Mouse (Mus musculus): Measurements from ENCODE around the gene Gm10663. TPM values are rescaled to one million over a fixed set of nuclear protein-coding genes. Genes with fewer than 3 reads are reported as not detected.

Gene Gm10663
- total and polyA plus RNA-seq, 2 experiments from 2014 or later: not detected

- Histone ChIP-seq H3K4me3 (ENCODE audit: low read depth, low read length) (no peak overlapping the region), H3K27ac (ENCODE audit: low read depth, low read length) (no peak overlapping the region), H3K27me3 (ENCODE audit: insufficient read depth, low read length) (no peaks in the 10 kb centered on the region), H3K36me3 (ENCODE audit: insufficient read depth) (no peaks in the 10 kb centered on the region), H3K9ac (no peak overlapping the region), H3K4me2 (ENCODE audit: low read depth) (no peak overlapping the region), H3K9me3 (ENCODE audit: low read length) (no peaks in the 10 kb centered on the region), H3K4me1 (ENCODE audit: insufficient read depth) (no peaks in the 10 kb centered on the region)
- 63% methylated on average over 2 of the region's 2 CpGs for WGBS
- ATAC-seq: no peak
- no peak for DNase-seq
- TF ChIP-seq CTCF (IDR thresholded peaks at IDR 0.05; ENCODE audit: low read depth): no peak
Observed at GRCm38 (mm10) chr8:65064071-65064470, 10.8 kb upstream of the Gm10663 start.

DNA sequence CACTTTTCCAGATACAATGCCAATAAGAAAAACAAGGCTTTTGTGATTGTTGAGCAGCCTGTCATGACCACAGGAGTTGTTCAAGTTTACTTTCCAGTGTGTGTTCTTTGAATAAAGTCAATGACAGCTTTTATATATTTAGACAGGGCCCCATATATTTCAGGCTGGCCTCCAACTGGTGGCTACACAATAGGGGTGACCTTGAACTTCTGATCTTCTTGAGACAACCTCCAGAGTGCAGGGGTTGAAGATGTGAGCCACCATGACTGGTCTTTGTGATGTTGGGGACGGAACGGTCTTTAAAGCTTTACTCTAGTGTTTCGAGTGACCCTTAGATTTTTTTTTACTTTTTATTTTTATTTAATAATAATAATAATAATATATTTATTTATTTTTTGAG lies 9.2 kb upstream of the Gm10663 start:
- no peaks in the 10 kb centered on the region for H3K9me3 ChIP-seq (ENCODE audit: low read length)
- no peaks in the 10 kb centered on the region for H3K27me3 ChIP-seq (ENCODE audit: insufficient read depth, low read length)
- H3K36me3 ChIP-seq (ENCODE audit: insufficient read depth): no peaks in the 10 kb centered on the region
- H3K4me3 ChIP-seq (ENCODE audit: low read depth, low read length): no peak overlapping the region
- H3K27ac ChIP-seq (ENCODE audit: low read depth, low read length): no peak overlapping the region
- TF ChIP-seq CTCF (IDR thresholded peaks at IDR 0.05; ENCODE audit: low read depth): no peak
- WGBS: 95% methylated on average over 3 of the region's 3 CpGs
- no peaks in the 10 kb centered on the region for H3K4me1 ChIP-seq (ENCODE audit: insufficient read depth)
- H3K9ac ChIP-seq: no peak overlapping the region
- no peak for DNase-seq
- no peak for ATAC-seq
- no peak overlapping the region for H3K4me2 ChIP-seq (ENCODE audit: low read depth)

DNA sequence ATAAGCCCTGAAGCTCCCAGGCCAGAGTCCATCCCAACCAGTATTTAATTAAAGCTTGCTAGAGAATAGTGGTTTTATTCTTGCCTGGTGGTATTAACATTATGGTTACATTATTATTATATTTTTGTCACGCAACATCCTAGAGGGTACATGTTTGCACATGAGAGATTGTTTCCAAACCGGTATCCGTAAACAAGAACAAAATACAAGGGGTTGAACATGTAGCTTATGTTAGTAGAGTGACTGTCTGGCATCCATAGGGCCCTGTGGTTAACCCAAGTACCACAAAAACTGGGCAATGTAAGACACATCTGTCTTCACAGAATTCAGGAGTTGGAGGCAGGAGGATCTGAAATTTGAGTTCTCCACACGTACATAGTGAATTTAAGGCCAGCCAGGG lies 7.8 kb upstream of the Gm10663 start:
- Histone ChIP-seq H3K27me3 (ENCODE audit: insufficient read depth, low read length) (no peaks in the 10 kb centered on the region), H3K4me3 (ENCODE audit: low read depth, low read length) (no peak overlapping the region), H3K9me3 (ENCODE audit: low read length) (no peaks in the 10 kb centered on the region), H3K27ac (ENCODE audit: low read depth, low read length) (no peak overlapping the region), H3K4me1 (ENCODE audit: insufficient read depth) (no peaks in the 10 kb centered on the region), H3K36me3 (ENCODE audit: insufficient read depth) (no peaks in the 10 kb centered on the region), H3K4me2 (ENCODE audit: low read depth) (no peak overlapping the region), H3K9ac (no peak overlapping the region)
- 92% methylated on average over 4 of the region's 4 CpGs for WGBS
- DNase-seq: no peak
- no peak for ATAC-seq
- TF ChIP-seq CTCF (IDR thresholded peaks at IDR 0.05; ENCODE audit: low read depth): no peak

GRCm38 (mm10) chr8:65067694-65068472 lies 7.0 kb upstream of the Gm10663 start:
- 12% methylated on average over 10 of the region's 10 CpGs for WGBS
- DNase-seq: no peak

DNA sequence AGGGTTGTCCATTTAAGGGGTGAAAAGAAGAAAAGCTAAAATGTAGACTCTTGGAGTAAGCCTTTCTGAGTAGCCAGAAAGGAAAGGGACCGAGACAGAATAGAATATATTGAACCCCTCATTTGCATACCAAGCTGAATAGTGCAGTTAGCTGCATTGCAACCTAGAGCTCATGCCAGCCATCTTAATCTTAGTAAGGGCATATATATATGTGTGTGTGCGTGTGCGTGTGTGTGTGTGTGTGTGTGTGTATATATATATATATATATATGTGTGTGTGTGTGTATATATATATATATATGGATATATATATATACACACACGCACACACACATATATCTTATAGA lies 6.4 kb upstream of the Gm10663 start:
- no peak overlapping the region for H3K4me3 ChIP-seq (ENCODE audit: low read depth, low read length)
- 40% methylated on average over 4 of the region's 4 CpGs for WGBS
- H3K27ac ChIP-seq (ENCODE audit: low read depth, low read length): no peak overlapping the region
- H3K4me2 ChIP-seq (ENCODE audit: low read depth): no peak overlapping the region
- H3K9me3 ChIP-seq (ENCODE audit: low read length): no peaks in the 10 kb centered on the region
- H3K27me3 ChIP-seq (ENCODE audit: insufficient read depth, low read length): no peaks in the 10 kb centered on the region
- TF ChIP-seq CTCF (IDR thresholded peaks at IDR 0.05; ENCODE audit: low read depth): no peak
- no peak for DNase-seq
- ATAC-seq: no peak
- no peak overlapping the region for H3K9ac ChIP-seq
- H3K36me3 ChIP-seq (ENCODE audit: insufficient read depth): no peaks in the 10 kb centered on the region
- no peaks in the 10 kb centered on the region for H3K4me1 ChIP-seq (ENCODE audit: insufficient read depth)

More at GRCm38 (mm10) chr8:65067694-65068472, 7.0 kb upstream of the Gm10663 start:
- Histone ChIP-seq H3K27me3 (ENCODE audit: insufficient read depth, low read length) (no peaks in the 10 kb centered on the region), H3K9me3 (ENCODE audit: low read length) (no peaks in the 10 kb centered on the region), H3K27ac (ENCODE audit: low read depth, low read length) (no peak overlapping the region), H3K9ac (no peak overlapping the region), H3K4me1 (ENCODE audit: insufficient read depth) (no peaks in the 10 kb centered on the region), H3K4me2 (ENCODE audit: low read depth) (no peak overlapping the region), H3K4me3 (ENCODE audit: low read depth, low read length) (no peak overlapping the region), H3K36me3 (ENCODE audit: insufficient read depth) (no peaks in the 10 kb centered on the region)
- no peak; the same call in 1 of the 2 replicates for ATAC-seq
- TF ChIP-seq CTCF (IDR thresholded peaks at IDR 0.05; ENCODE audit: low read depth): no peak

DNA sequence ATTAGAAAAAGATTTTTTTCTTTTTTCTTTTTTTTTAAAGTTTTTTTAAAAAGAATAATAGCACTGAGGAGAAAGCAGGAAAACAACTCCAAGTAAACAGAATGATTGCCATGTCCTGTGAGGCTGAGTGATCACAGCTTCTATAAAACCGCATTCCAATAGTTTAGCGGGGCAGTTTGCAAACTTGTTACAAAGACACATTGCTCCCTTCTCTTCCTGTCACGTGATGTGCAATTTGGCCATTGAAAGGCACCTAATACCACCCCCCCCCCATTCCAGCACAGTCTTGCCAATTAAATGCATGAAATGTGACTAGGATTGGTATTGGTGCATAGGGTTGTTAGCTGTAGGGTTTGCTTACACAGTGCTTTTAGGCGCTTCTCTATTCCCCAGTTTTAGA lies 3.8 kb upstream of the Gm10663 start:
- Histone ChIP-seq H3K27me3 (ENCODE audit: insufficient read depth, low read length) (no peaks in the 10 kb centered on the region), H3K9ac (no peak overlapping the region), H3K4me3 (ENCODE audit: low read depth, low read length) (no peak overlapping the region), H3K4me2 (ENCODE audit: low read depth) (no peak overlapping the region), H3K27ac (ENCODE audit: low read depth, low read length) (no peak overlapping the region), H3K36me3 (ENCODE audit: insufficient read depth) (no peaks in the 10 kb centered on the region), H3K4me1 (ENCODE audit: insufficient read depth) (no peaks in the 10 kb centered on the region), H3K9me3 (ENCODE audit: low read length) (no peaks in the 10 kb centered on the region)
- DNase-seq (no peak), ATAC-seq (no peak)
- WGBS: 69% methylated on average over 4 of the region's 4 CpGs
- no peak for TF ChIP-seq CTCF (IDR thresholded peaks at IDR 0.05; ENCODE audit: low read depth)

GRCm38 (mm10) chr8:65080731-65081130 lies 5.9 kb downstream of the Gm10663 start:
- H3K27ac ChIP-seq (ENCODE audit: low read depth, low read length): no peak overlapping the region
- H3K27me3 ChIP-seq (ENCODE audit: insufficient read depth, low read length): no peaks in the 10 kb centered on the region
- H3K9ac ChIP-seq: no peak overlapping the region
- DNase-seq (no peak), ATAC-seq (peak; percentile 32; the same call in 1 of the 2 replicates)
- H3K4me1 ChIP-seq (ENCODE audit: insufficient read depth): no peaks in the 10 kb centered on the region
- H3K4me3 ChIP-seq (ENCODE audit: low read depth, low read length): no peak overlapping the region
- TF ChIP-seq CTCF (IDR thresholded peaks at IDR 0.05; ENCODE audit: low read depth): no peak
- H3K9me3 ChIP-seq (ENCODE audit: low read length): no peaks in the 10 kb centered on the region
- no peaks in the 10 kb centered on the region for H3K36me3 ChIP-seq (ENCODE audit: insufficient read depth)
- 73% methylated on average over 9 of the region's 9 CpGs for WGBS
- H3K4me2 ChIP-seq (ENCODE audit: low read depth): no peak overlapping the region

All from forebrain, postnatal 0 days (tissue).